Mouse (Mus musculus): Measurements from ENCODE around the gene Tlr3. TPM values are rescaled to one million over a fixed set of nuclear protein-coding genes. Genes with fewer than 3 reads are reported as not detected.

Tlr3 gene
- polyA plus RNA-seq, 1 experiment from 2014 or later = 0.99 TPM

GRCm38 (mm10) chr8:45362323-45362722, 48.6 kb downstream of the Tlr3 start:
- no peak for ATAC-seq

GRCm38 (mm10) chr8:45359091-45359605, 51.7 kb downstream of the Tlr3 start:
- no peak overlapping the region for H3K27ac ChIP-seq (ENCODE audit: low read length)
- H3K9ac ChIP-seq (replicated peaks; ENCODE audit: low read depth, low read length) = no peak overlapping the region; the same call in 1 of the 2 replicates
- H3K4me1 ChIP-seq (replicated peaks; ENCODE audit: control insufficient read depth, insufficient read depth, low read length) = peaks cover 8% of the 10 kb centered on the region; the same call in 1 of the 2 replicates
- H3K4me2 ChIP-seq (ENCODE audit: low read length) = peak overlapping the region; percentile 89
- ATAC-seq = 0 out of 2 replicates have a peak, but pooled peaks have one; percentile 4
- no peak overlapping the region; the same call in 1 of the 2 replicates for H3K4me3 ChIP-seq (replicated peaks; ENCODE audit: low read length)
- no peaks in the 10 kb centered on the region for H3K36me3 ChIP-seq (ENCODE audit: control insufficient read depth, insufficient read depth)
- 79% methylated on average over 6 of the region's 6 CpGs for WGBS
- H3K9me3 ChIP-seq (ENCODE audit: control insufficient read depth, low read length) = no peaks in the 10 kb centered on the region
- no peaks in the 10 kb centered on the region for H3K27me3 ChIP-seq (replicated peaks; ENCODE audit: control insufficient read depth, insufficient read depth, low read length)

More at GRCm38 (mm10) chr8:45362323-45362722, 48.6 kb downstream of the Tlr3 start:
- H3K4me1 ChIP-seq (replicated peaks; ENCODE audit: control insufficient read depth, insufficient read depth, low read length) = peaks cover 8% of the 10 kb centered on the region; the same call in 1 of the 2 replicates
- no peak overlapping the region for H3K4me3 ChIP-seq (replicated peaks; ENCODE audit: low read length)
- no peak overlapping the region for H3K9ac ChIP-seq (replicated peaks; ENCODE audit: low read depth, low read length)
- H3K9me3 ChIP-seq (ENCODE audit: control insufficient read depth, low read length) = no peaks in the 10 kb centered on the region
- H3K36me3 ChIP-seq (ENCODE audit: control insufficient read depth, insufficient read depth) = no peaks in the 10 kb centered on the region
- H3K27ac ChIP-seq (ENCODE audit: low read length) = no peak overlapping the region
- WGBS = 59% methylated on average over 6 of the region's 6 CpGs
- no peaks in the 10 kb centered on the region for H3K27me3 ChIP-seq (replicated peaks; ENCODE audit: control insufficient read depth, insufficient read depth, low read length)
- no peak overlapping the region for H3K4me2 ChIP-seq (ENCODE audit: low read length)

DNA sequence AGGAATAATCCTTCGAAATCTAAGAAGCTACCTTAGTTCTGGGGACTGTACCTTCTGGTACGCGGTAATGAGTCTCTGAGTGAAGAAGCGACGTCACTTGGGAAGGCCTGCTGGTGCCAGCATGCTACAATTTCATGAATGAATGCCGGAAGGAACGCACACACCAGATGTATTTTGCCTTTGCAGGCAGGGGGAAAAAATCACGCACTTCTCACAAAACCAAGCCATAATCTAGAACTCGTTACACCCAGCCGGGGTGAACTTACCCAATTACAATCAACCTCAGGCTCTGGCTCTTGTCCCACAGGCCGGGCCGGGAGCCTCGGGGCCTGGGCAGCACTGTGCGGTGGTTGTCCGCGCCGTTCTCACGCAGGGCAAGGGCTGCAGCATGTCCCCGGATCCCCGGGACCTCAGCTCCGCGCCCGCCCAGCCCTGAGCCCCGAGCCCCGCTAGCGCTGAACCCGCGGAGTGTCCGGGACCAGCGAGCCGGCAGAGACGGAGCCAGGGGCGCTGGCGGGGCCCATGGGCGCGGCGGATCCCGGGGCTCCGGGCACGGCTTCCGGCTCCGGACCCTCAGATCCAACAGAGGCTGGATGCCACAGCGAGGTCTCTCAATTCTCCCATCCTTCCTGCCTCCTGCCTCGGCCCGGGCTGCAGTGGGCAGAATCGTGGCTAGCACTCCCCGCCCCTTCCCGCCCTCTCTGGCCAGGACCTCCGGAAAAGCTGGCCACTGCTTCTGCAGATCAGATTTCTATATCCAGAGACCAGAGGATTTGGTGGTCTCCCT, 52.6 kb downstream of the Tlr3 start:
- Histone ChIP-seq H3K9me3 (ENCODE audit: control insufficient read depth, low read length) (no peaks in the 10 kb centered on the region), H3K4me3 (replicated peaks; ENCODE audit: low read length) (peak overlapping the region; percentile 67), H3K27me3 (replicated peaks; ENCODE audit: control insufficient read depth, insufficient read depth, low read length) (no peaks in the 10 kb centered on the region), H3K36me3 (ENCODE audit: control insufficient read depth, insufficient read depth) (no peaks in the 10 kb centered on the region), H3K4me2 (ENCODE audit: low read length) (peak overlapping the region; percentile 89), H3K9ac (replicated peaks; ENCODE audit: low read depth, low read length) (peak overlapping the region; percentile 82), H3K4me1 (replicated peaks; ENCODE audit: control insufficient read depth, insufficient read depth, low read length) (peaks cover 8% of the 10 kb centered on the region; the same call in 1 of the 2 replicates), H3K27ac (ENCODE audit: low read length) (no peak overlapping the region)
- 2% methylated on average over 49 of the region's 49 CpGs for WGBS
- peak; percentile 89 for ATAC-seq

DNA sequence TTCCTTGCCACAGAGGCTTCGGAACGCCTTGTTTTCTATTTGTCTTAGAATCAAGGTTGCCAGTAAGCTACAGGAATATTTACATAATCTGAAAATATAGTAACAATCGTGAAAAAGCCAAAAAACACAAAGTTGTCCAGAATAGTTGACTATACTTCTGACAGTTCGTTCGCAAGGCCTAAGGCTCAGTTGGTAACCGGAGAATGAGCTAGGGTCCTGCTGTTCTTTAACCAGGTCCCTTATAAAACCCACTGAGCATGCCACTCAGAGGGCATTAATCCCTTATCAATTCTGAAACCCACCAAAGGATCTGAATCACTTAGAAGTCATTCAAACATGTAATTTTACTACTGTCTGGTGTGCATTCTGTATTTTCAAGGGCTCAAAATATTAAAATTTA, 55.1 kb downstream of the Tlr3 start:
- H3K4me1 ChIP-seq (replicated peaks; ENCODE audit: control insufficient read depth, insufficient read depth, low read length) = peaks cover 8% of the 10 kb centered on the region; the same call in 1 of the 2 replicates
- H3K27ac ChIP-seq (ENCODE audit: low read length) = no peak overlapping the region
- H3K9me3 ChIP-seq (ENCODE audit: control insufficient read depth, low read length) = no peaks in the 10 kb centered on the region
- ATAC-seq = no peak
- H3K9ac ChIP-seq (replicated peaks; ENCODE audit: low read depth, low read length) = no peak overlapping the region
- H3K4me3 ChIP-seq (replicated peaks; ENCODE audit: low read length) = no peak overlapping the region
- H3K27me3 ChIP-seq (replicated peaks; ENCODE audit: control insufficient read depth, insufficient read depth, low read length) = no peaks in the 10 kb centered on the region
- H3K4me2 ChIP-seq (ENCODE audit: low read length) = no peak overlapping the region
- 78% methylated on average over 6 of the region's 6 CpGs for WGBS
- H3K36me3 ChIP-seq (ENCODE audit: control insufficient read depth, insufficient read depth) = no peaks in the 10 kb centered on the region

Other genes starting within 250 kb of the Tlr3 start
- not detected in 2 replicates for gene F11, start 149.0 kb downstream of the Tlr3 start, polyA plus RNA-seq (2015; fragmentation: Nextera tagmentation; extraction: Ambion mirVana)
- 0.06 TPM in 1 of 2 replicates, not detected in the other for gene Klkb1, start 116.2 kb downstream of the Tlr3 start, polyA plus RNA-seq (2015; fragmentation: Nextera tagmentation; extraction: Ambion mirVana)
- not detected in 2 replicates for gene Gm45753, start 102.6 kb downstream of the Tlr3 start, polyA plus RNA-seq (2015; fragmentation: Nextera tagmentation; extraction: Ambion mirVana)
- gene Cyp4v3, start 77.9 kb downstream of the Tlr3 start, polyA plus RNA-seq (2015; fragmentation: Nextera tagmentation; extraction: Ambion mirVana) = 0.85 and 0.94 TPM in 2 replicates
- 4.5 and 5.7 TPM in 2 replicates for gene Fam149a, start 28.8 kb downstream of the Tlr3 start, polyA plus RNA-seq (2015; fragmentation: Nextera tagmentation; extraction: Ambion mirVana)
- gene Sorbs2, start 96.7 kb upstream of the Tlr3 start, polyA plus RNA-seq (2015; fragmentation: Nextera tagmentation; extraction: Ambion mirVana) = 79.8 and 92.6 TPM in 2 replicates

Data from forebrain, embryonic 16.5 days (tissue).